Mouse (Mus musculus): ENCODE measurements around the gene Gbp8. TPM values are rescaled to one million over a fixed set of nuclear protein-coding genes. Genes with fewer than 3 reads are reported as not detected.

Gene Gbp8
- total and polyA plus RNA-seq, 2 experiments from 2014 or later, result 0.27 to 0.32 TPM

DNA sequence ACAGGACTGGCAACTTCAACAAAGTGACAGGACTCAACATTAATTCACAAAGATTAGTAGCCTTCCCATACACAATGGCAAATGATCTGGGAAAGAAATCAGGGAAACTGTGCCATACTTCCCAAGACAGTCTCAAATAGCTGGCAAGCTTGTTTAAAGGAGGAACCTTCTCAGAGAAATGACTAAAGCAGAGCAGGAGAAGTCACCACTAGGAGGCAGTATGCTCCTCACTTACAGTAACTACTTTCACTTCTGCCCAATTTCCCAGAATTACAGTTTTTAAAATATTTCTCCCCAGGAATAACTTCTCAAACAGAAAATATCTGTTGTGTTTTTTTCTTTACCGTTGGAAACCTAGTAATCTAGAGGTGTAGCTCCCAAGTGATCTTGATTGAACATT lies 152.6 kb downstream of the Gbp8 start:
- DNase-seq (ENCODE audit: low spot score), result peak; percentile 50
- H3K4me2 ChIP-seq (ENCODE audit: low read depth, low read length, poor library complexity, severe bottlenecking), result no peak overlapping the region
- TF ChIP-seq CTCF (IDR thresholded peaks at IDR 0.05), result peak; percentile 61
- H3K36me3 ChIP-seq (ENCODE audit: insufficient read depth, low read length), result no peaks in the 10 kb centered on the region
- H3K27me3 ChIP-seq (ENCODE audit: insufficient read depth, low read length), result no peaks in the 10 kb centered on the region
- no peak for ATAC-seq (ENCODE audit: low FRiP score)
- no peak overlapping the region for H3K27ac ChIP-seq (ENCODE audit: low read depth, low read length)
- H3K9ac ChIP-seq (replicated peaks; ENCODE audit: low read length, poor library complexity, severe bottlenecking), result no peak overlapping the region
- WGBS, result 55% methylated on average over 1 of the region's 1 CpGs
- no peaks in the 10 kb centered on the region for H3K9me3 ChIP-seq (ENCODE audit: low read length)
- H3K4me1 ChIP-seq (ENCODE audit: insufficient read depth, low read length), result no peaks in the 10 kb centered on the region
- H3K4me3 ChIP-seq (ENCODE audit: low read depth, low read length), result no peak overlapping the region

GRCm38 (mm10) chr5:104982535-104982934 lies 156.8 kb downstream of the Gbp8 start, which contains the start of gene Abcg3:
TSS of gene Abcg3 (minus strand) at chr5:104982718.
- H3K27me3 ChIP-seq (ENCODE audit: insufficient read depth, low read length), result no peaks in the 10 kb centered on the region
- no peak within 1 kb of the TSS for H3K4me3 ChIP-seq (ENCODE audit: low read depth, low read length)
- no peak within 1 kb of the TSS for H3K27ac ChIP-seq (ENCODE audit: low read depth, low read length)
- 37% methylated on average over 12 of the region's 12 CpGs for WGBS
- no peaks in the 10 kb centered on the region for H3K4me1 ChIP-seq (ENCODE audit: insufficient read depth, low read length)
- H3K36me3 ChIP-seq (ENCODE audit: insufficient read depth, low read length), result no peaks in the 10 kb centered on the region
- no peaks in the 10 kb centered on the region for H3K9me3 ChIP-seq (ENCODE audit: low read length)
- ATAC-seq (ENCODE audit: low FRiP score) (no peak), DNase-seq (ENCODE audit: low spot score) (no peak)
- no peak within 1 kb of the TSS for H3K4me2 ChIP-seq (ENCODE audit: low read depth, low read length, poor library complexity, severe bottlenecking)
- H3K9ac ChIP-seq (replicated peaks; ENCODE audit: low read length, poor library complexity, severe bottlenecking), result no peak within 1 kb of the TSS
- no peak for TF ChIP-seq CTCF (IDR thresholded peaks at IDR 0.05)

DNA sequence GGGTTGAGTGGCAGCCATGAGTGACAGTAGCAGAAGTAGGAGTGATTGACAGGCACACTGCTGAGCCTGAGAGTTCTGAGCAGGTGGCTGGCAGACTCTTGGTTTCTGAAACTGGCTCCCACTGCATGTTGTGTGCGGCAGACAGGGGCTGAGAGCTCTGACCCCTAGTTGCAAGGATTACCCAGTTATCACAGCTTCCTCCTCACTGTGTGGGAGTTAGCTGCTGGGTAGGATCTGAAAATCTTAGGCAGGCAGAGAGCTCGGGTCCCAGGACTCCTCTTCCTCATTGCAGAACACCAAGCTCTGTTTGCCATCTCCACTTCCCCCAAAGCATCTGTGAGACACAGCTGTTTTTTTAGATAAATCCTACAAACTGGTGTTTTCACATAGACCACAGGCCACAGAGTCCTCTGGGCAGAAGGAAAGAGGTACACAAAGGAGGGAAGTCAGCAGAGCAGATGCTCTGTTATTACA lies 160.3 kb downstream of the Gbp8 start:
- no peak overlapping the region for H3K27ac ChIP-seq (ENCODE audit: low read depth, low read length)
- H3K4me3 ChIP-seq (ENCODE audit: low read depth, low read length), result no peak overlapping the region
- 63% methylated on average over 2 of the region's 2 CpGs for WGBS
- TF ChIP-seq CTCF (IDR thresholded peaks at IDR 0.05), result no peak
- no peak for ATAC-seq (ENCODE audit: low FRiP score)
- H3K9me3 ChIP-seq (ENCODE audit: low read length), result no peaks in the 10 kb centered on the region
- no peak for DNase-seq (ENCODE audit: low spot score)
- H3K4me2 ChIP-seq (ENCODE audit: low read depth, low read length, poor library complexity, severe bottlenecking), result no peak overlapping the region
- no peaks in the 10 kb centered on the region for H3K4me1 ChIP-seq (ENCODE audit: insufficient read depth, low read length)
- H3K36me3 ChIP-seq (ENCODE audit: insufficient read depth, low read length), result no peaks in the 10 kb centered on the region
- no peak overlapping the region for H3K9ac ChIP-seq (replicated peaks; ENCODE audit: low read length, poor library complexity, severe bottlenecking)
- H3K27me3 ChIP-seq (ENCODE audit: insufficient read depth, low read length), result no peaks in the 10 kb centered on the region

Other genes with a start within 250 kb of the Gbp8 start
- 0.49 and 0.80 TPM in 2 replicates for gene Abcg3, start 156.8 kb downstream of the Gbp8 start, total RNA-seq (2014; rRNA removed)
- 0.37 and 0.43 TPM in 2 replicates for gene Abcg3, start 156.8 kb downstream of the Gbp8 start, polyA plus RNA-seq (2015; fragmentation: Nextera tagmentation; extraction: Ambion mirVana)
- 1.8 and 3.8 TPM in 2 replicates for gene Gbp9, start within 50 bp of the Gbp8 start, total RNA-seq (2014; rRNA removed)
- 1.5 and 2.0 TPM in 2 replicates for gene Gbp9, start within 50 bp of the Gbp8 start, polyA plus RNA-seq (2015; fragmentation: Nextera tagmentation; extraction: Ambion mirVana)
- gene Gbp4, start within 50 bp of the Gbp8 start, total RNA-seq (2014; rRNA removed), result 1.5 and 6.1 TPM in 2 replicates
- 0.65 and 0.92 TPM in 2 replicates for gene Gbp4, start within 50 bp of the Gbp8 start, polyA plus RNA-seq (2015; fragmentation: Nextera tagmentation; extraction: Ambion mirVana)
- 1.3 and 2.0 TPM in 2 replicates for gene Gbp10, start 100.0 kb upstream of the Gbp8 start, total RNA-seq (2014; rRNA removed)
- gene Gbp10, start 100.0 kb upstream of the Gbp8 start, polyA plus RNA-seq (2015; fragmentation: Nextera tagmentation; extraction: Ambion mirVana), result 0.62 and 1.6 TPM in 2 replicates
- 0.60 and 1.9 TPM in 2 replicates for gene Gm43302, start 154.2 kb upstream of the Gbp8 start, total RNA-seq (2014; rRNA removed)
- gene Gm43302, start 154.2 kb upstream of the Gbp8 start, polyA plus RNA-seq (2015; fragmentation: Nextera tagmentation; extraction: Ambion mirVana), result not detected in 2 replicates
- gene Gbp6, start 154.2 kb upstream of the Gbp8 start, total RNA-seq (2014; rRNA removed), result 1.8 and 3.5 TPM in 2 replicates
- 1.7 and 2.0 TPM in 2 replicates for gene Gbp6, start 154.2 kb upstream of the Gbp8 start, polyA plus RNA-seq (2015; fragmentation: Nextera tagmentation; extraction: Ambion mirVana)

All from midbrain, postnatal 0 days (tissue).